8 mouse cellular contexts compared by ENCODE assay signal in genomic region chr13:107022266-107023171, GRCm38 (mm10). TPM values are rescaled to one million over a fixed set of nuclear protein-coding genes. Genes with fewer than 3 reads are reported as not detected.
DNase-seq lines count a peak whose midpoint lies in the region; ATAC-seq and TF ChIP-seq lines count a peak whose summit lies in the region.

No protein-coding gene starts in this region.

- no peak for TF ChIP-seq CTCF in ES-Bruce4 (IDR thresholded peaks at IDR 0.05; ENCODE audit: low read depth, low read length)

- H3K27ac ChIP-seq in ES-Bruce4 (ENCODE audit: insufficient read depth, low read length) = peak overlapping the region; percentile 68
- peak overlapping the region; percentile 97 for H3K27ac ChIP-seq in forebrain, embryonic 12.5 days
- H3K27ac ChIP-seq in neural tube, embryonic 15.5 days (replicated peaks) = peak overlapping the region; percentile 98

- peak overlapping the region; percentile 66 for H3K4me2 ChIP-seq in forebrain, embryonic 12.5 days
- peak overlapping the region; percentile 88 for H3K4me2 ChIP-seq in neural tube, embryonic 15.5 days

- H3K27me3 ChIP-seq in ES-Bruce4 (ENCODE audit: control insufficient read depth, insufficient read depth, low read length, poor library complexity, severe bottlenecking) = no peaks in the 10 kb centered on the region
- H3K27me3 ChIP-seq in forebrain, embryonic 12.5 days = no peaks in the 10 kb centered on the region
- H3K27me3 ChIP-seq in neural tube, embryonic 15.5 days (replicated peaks) = no peaks in the 10 kb centered on the region

- 1% methylated on average over 72 of the region's 97 CpGs for WGBS in forebrain, embryonic 12.5 days
- 2% methylated on average over 56 of the region's 97 CpGs for WGBS in neural tube, embryonic 15.5 days

- TF ChIP-seq EP300 in ES-Bruce4 (IDR thresholded peaks at IDR 0.05; ENCODE audit: insufficient read depth, low read depth, low read length) = no peak

- peak; percentile 95 for ATAC-seq in forebrain, embryonic 12.5 days (ENCODE audit: low FRiP score)
- peak; percentile 94 for ATAC-seq in neural tube, embryonic 15.5 days (ENCODE audit: low FRiP score)

- H3K4me1 ChIP-seq in ES-Bruce4 (ENCODE audit: control insufficient read depth, insufficient read depth, low read length) = no peaks in the 10 kb centered on the region
- H3K4me1 ChIP-seq in forebrain, embryonic 12.5 days = peaks cover 19% of the 10 kb centered on the region
- H3K4me1 ChIP-seq in neural tube, embryonic 15.5 days = peaks cover 27% of the 10 kb centered on the region

- H3K9ac ChIP-seq in ES-Bruce4 (ENCODE audit: low read depth, poor library complexity, severe bottlenecking) = peak overlapping the region; percentile 91
- H3K9ac ChIP-seq in forebrain, embryonic 12.5 days = peak overlapping the region; percentile 94
- H3K9ac ChIP-seq in neural tube, embryonic 15.5 days (replicated peaks) = peak overlapping the region; percentile 89

- peaks cover 4% of the 10 kb centered on the region; the same call in 1 of the 2 replicates for H3K36me3 ChIP-seq in ES-Bruce4 (ENCODE audit: control insufficient read depth, insufficient read depth, low read length, poor library complexity, severe bottlenecking)
- H3K36me3 ChIP-seq in forebrain, embryonic 12.5 days (replicated peaks) = no peaks in the 10 kb centered on the region
- H3K36me3 ChIP-seq in neural tube, embryonic 15.5 days = no peaks in the 10 kb centered on the region

- peak; percentile 76 for DNase-seq in c-Kit-positive CD71-positive TER-119-positive erythroid progenitor cells, embryonic 14.5 days (ENCODE audit: low spot score)
- peak; percentile 77 to 84 for DNase-seq in heart, postnatal 10 days
- DNase-seq in kidney, postnatal 4 days = peak; percentile 80 to 88
- peak; percentile 72 to 78 for DNase-seq in lung, adult 18-20 months
- DNase-seq in testis, postnatal 10 days (ENCODE audit: low spot score) = peak; percentile 83

- no peak for TF ChIP-seq POLR2A in ES-Bruce4 (IDR thresholded peaks at IDR 0.05; ENCODE audit: insufficient read depth, low read length)

- intact Hi-C loops in heart, postnatal 10 days (cut with DNase I) = loop anchor here (2.0 to 5.0 kb wide), 2 partner anchors 75 to 78 kb away; partner anchors contain the start of gene Dimt1

- peak overlapping the region; percentile 73 for H3K4me3 ChIP-seq in ES-Bruce4 (ENCODE audit: low read depth, low read length)
- H3K4me3 ChIP-seq in forebrain, embryonic 12.5 days (replicated peaks) = peak overlapping the region; percentile 91
- H3K4me3 ChIP-seq in neural tube, embryonic 15.5 days (replicated peaks) = peak overlapping the region; percentile 93

- peaks cover 4% of the 10 kb centered on the region; the same call in 1 of the 2 replicates for H3K9me3 ChIP-seq in ES-Bruce4 (replicated peaks; ENCODE audit: control insufficient read depth, insufficient read depth, low read length, poor library complexity, severe bottlenecking)
- no peaks in the 10 kb centered on the region for H3K9me3 ChIP-seq in forebrain, embryonic 12.5 days
- no peaks in the 10 kb centered on the region for H3K9me3 ChIP-seq in neural tube, embryonic 15.5 days (replicated peaks)

RNA-seq across cellular contexts. Expression of gene Kif2a, which starts 0.6 kb away (rescaled TPM):
- 148 and 162 TPM in 2 replicates for polyA plus RNA-seq in ES-Bruce4 (2011; ENCODE audit: insufficient read depth, insufficient read length, low read depth, missing spikeins)
- polyA plus RNA-seq in forebrain, embryonic 12.5 days (2016; fragmentation: Nextera tagmentation; extraction: Ambion mirVana) = 22.7 and 31.9 TPM in 2 replicates
- total RNA-seq in heart, postnatal 10 days (2021) = 10 to 100 TPM; 38.7 to 44.9 TPM
- 48.6 and 79.7 TPM in 2 replicates for polyA plus RNA-seq in neural tube, embryonic 15.5 days (2015; fragmentation: Nextera tagmentation; extraction: Ambion mirVana)

Comparison
In these comparisons a context has a peak if more than half of its experiments do, and no peak if none do; other contexts are left out.
1. Peak in every context shown above with its lines: DNase-seq, ATAC-seq, H3K4me3 ChIP-seq and H3K27ac ChIP-seq.